Mouse (Mus musculus) liver, adult (tissue): ENCODE results near the gene Xrcc1.

Source experiments
- GATA4 ChIP-seq: IDR thresholded peaks from 2 replicates; pipeline ENCODE4 v1.6.1; 2014; ENCODE audit warnings: mild to moderate bottlenecking, low read length; ENCODE audit not compliant: insufficient replicate concordance

Xrcc1 gene

DNA sequence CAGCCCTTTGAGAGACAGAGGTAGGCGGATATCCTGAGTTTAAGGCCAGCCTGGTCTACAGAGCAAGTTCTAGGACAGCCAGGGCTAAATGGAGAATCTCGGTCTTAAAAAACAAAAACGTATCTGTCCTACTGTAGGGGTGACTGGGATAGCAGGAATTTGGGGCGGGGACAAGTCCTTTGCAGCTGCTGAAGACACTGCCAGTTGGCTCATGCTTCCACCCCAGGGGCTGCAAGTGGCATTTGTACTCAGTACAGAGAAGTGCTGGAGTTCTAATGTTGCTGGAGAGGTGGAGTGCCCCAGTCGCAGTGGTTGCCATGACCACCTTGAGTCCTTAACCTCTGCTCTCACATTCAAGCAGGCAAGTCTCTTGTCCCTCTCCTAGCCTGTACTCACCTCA is 23.3 kb upstream of the Xrcc1 start:
- TF ChIP-seq GATA4 = no peak

DNA sequence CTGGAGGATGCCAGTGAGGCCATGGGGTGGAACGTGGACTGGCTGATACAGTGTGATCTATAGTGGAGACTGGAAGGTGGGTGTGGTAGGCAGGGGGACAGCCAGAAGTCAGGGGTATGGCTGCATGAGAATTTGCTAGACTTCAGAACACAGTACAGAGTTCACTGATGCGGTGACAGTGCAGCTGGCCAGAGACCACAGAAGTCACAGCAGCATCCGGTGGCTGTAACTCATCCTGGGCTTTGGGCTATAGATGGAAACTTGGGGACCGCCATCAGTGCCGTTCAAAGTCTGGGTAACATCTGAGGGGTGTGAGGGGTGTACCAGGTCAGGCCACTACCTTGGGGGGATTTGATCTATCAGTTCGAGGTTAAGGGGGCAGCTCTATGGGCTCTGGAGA is 22.4 kb upstream of the Xrcc1 start:
- TF ChIP-seq GATA4 = no peak

DNA sequence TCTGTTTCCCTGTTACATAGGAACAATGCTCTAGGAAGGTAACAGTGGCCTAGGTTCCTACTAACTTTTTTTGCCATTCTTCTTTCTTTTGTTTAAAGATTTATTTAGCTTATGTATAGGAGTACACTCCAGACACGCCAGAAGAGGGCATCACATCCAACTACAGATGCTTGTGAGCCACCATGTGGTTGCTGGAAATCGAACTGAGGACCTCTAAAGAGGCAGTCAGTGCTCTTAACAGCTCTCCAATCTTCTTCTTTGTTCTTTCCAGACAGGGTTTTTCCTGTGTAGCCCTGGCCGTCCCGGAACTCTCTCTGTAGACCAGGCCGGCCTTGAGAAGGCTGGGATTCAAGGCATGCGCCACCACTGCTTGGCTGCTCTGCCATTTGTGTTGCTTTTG is 21.1 kb upstream of the Xrcc1 start:
- no peak for TF ChIP-seq GATA4

DNA sequence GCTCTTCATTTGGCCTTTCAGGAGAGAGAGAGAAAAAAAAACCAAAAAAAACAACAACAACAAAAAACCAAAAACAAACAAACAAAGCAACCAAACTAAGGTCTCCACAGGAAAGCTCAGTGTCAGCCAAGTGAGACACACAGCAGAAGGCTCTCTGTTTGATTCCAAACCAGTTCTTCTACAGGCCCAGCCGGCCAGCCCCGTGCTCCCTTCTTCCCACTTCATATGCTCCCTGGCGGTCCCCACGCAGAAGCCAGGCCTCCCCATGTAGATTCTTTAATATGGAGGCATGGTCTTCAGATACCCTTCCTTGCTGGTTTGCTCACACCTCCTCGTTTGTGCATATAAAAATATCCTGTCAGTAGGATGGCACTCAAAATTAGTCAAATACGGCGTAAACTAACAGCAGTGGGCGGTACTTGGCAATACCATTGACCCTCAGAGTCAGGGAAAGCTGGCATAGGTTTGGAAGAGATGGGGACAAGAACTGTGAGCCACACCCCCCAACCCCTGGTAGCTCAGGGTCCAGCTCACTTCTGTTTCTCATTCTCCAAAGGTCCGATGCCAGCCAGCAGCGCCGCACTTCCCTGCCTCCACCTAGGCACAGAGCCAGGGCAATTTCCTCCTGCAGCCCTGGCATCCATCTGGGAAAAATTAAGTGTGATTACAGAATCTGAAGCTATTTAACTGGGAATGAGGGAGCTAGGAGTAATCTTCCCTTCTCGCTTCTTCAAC is 20.2 kb upstream of the Xrcc1 start:
- TF ChIP-seq GATA4 = no peak

DNA sequence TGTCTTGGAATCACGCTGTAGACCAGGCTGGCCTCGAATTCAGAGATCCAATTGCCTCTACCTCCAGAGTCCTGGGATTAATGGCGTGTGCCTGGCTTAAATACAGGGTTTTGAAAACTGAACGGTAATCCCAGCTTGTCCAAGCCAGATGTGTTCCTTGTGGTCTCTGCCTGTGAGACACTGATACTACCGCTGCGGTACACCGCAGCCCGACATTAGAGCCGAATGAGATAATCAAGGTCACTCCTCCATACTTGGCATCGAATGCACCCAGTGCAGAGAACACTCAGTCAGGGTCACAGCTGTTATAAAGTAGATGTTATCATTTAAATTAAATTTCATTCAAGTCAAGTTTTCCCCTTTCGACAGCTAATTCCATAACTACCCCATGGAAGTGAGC is 17.2 kb upstream of the Xrcc1 start:
- no peak for TF ChIP-seq GATA4

DNA sequence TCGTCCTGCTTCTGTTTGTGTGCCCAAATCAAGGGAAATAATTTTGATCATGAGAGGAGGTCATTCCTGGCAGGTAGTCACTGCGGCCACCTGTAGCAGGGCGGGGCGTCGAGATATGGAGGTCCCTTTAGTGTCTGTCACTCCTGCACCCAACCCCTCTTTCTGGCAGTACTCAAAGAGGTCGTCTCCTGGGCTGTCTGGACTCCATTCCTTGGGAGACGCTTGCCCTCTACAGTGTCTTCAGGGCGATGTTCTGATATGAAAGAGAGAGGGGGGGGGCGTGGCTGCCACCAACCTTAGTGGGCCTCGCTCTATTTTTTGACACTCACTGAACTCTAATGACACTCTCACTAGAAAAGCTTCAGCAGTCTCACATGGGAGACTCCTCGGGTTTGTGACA is 16.5 kb upstream of the Xrcc1 start:
- no peak for TF ChIP-seq GATA4

DNA sequence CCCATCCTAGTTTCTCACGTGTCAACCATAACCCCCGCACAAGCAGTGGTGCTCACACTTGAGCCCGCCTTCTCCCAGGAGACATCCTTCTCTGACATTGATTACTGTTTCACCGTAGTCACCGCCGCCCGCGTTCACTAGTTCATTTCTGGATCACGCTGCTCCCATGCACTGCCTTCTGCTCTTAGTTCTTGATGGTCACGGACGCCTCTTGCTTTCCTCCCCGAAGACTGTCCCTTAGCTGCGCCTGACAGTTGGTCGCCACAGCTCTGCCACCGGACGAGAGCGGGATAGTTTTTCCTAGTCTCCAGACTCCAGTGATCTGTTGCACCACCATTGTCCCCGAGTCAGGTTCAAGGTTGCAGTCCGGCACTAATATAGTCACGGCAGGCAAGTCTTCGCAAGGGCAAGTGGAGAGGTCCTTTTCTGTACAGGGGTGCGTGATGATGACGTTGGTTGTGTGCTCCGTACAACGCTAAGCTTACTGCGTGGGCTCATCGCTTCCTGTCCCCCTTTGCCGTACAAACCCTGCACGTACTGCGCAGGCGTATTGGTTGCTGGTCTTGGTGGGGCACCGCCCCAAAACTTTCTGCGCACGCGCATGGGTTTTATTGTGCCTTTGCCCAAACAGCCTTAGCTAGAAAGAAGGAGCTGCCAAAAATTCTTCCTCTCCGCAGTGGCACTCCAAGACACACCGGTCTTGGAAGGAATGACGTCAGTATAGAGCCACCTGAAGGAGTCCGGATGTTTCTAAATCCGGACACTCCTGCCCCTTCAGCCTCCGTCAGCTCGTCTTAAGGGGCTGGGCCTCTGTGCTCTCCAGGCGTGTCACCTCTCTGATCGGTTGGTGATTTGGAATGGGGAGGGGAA is 15.8 kb upstream of the Xrcc1 start, which contains the start of gene Irgq:
Irgq (plus strand) TSS at position 628 of the 870 bp plus-strand sequence.
- no peak for TF ChIP-seq GATA4

DNA sequence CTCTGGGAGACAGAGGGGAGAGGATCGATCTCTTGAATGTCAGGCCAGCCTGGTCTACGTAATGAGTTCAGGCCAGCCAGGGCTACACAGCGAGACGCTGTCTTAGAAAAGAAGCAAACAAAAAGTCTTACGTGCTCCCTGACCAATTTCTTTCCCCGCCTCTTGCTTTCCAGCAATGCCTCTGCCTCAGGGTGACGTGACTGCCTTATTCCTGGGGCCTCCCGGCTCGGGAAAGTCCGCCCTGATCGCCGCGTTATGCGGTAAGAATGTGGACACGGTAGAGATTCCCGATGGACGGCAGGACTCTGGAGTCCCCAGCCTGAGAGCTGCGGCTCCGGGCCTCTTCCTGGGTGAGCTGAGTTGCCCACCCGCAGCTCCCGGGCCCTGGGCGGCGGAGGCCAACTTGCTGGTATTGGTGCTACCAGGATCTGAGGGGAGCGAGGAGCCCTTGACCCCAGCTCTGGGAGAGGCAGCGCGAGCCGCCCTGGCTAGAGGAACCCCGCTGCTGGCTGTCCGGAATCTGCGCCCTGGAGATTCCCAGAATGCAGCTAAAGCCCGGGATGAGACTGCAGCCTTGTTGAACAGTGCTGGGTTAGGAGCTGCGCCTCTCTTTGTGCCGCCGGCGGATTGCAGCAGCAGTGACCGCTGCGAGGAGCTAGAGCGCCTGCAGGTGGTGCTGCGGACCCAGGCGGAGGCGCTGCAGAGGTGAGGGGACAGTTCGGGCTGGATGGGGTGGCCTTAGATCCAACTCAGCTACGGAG is 14.7 kb upstream of the Xrcc1 start:
- no peak for TF ChIP-seq GATA4

DNA sequence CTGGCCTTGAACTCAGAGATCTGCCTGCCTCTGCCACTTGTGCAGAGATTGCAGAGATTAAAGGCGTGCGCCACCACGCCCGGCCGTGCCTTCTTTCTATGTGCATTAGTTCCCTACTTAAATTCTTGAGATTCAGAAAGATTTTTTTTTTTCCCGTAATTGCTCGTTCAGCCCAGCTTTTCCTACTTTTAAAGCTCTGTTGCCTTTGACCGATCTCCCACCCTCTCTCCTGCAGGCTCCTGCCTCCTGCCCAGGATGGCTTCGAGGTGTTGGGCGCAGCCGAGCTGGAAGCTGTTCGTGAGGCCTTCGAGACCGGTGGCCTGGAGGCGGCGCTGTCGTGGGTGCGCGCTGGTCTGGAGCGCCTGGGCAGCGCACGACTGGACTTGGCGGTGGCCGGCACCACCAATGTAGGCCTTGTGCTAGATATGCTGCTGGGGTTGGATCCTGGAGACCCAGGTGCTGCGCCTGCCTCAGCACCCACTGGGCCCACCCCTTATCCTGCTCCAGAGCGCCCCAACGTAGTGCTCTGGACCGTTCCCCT is 13.0 kb upstream of the Xrcc1 start:
- no peak for TF ChIP-seq GATA4

DNA sequence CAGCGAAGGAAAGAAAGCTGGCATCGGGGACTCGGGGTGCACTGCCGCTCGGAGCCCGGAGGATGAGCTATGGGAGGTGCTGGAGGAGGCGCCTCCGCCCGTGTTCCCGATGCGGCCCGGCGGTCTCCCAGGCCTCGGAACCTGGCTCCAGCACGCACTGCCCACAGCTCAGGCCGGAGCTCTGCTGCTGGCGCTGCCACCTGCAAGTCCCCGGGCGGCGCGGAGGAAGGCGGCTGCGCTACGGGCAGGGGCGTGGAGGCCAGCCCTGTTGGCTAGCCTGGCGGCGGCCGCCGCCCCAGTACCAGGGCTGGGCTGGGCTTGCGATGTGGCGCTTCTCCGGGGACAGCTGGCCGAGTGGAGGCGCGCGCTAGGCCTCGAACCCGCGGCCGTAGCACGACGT is 12.3 kb upstream of the Xrcc1 start:
- TF ChIP-seq GATA4 = no peak

DNA sequence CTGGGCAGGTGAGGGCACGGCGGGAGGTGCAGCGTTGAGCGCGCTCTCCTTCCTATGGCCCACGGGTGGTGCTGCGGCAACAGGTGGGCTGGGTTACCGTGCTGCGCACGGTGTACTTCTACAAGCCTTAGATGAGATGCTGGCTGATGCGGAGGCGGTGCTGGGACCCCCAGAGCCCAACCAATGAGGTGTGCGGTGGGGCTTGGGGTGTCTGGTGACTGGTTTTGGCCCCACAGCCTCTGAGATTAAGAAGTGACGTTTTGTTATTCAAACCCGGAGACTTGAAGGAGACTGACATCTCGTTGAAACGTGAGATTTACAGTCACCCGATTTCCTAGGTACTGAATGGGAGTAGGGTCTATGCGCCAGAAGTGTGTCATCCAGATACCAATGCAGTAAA is 11.8 kb upstream of the Xrcc1 start:
- no peak for TF ChIP-seq GATA4

DNA sequence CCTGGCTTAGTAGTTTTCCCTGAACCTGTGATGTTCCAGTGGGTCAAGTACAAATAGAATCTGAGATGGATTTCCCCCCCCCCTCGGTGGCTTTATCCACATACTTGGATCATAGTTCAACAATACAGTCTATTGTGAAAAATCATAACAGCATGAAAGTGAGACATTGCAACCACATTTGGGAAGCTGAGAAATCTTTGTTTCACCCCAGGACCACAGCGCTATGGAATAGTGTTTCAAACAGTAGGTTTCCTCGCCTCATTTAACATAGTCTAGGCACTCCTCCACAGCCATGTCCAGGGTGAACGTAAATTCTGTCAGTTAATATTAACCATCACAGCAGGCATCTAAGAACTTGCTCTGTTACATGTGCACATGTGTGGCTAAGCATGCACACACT is 9.0 kb upstream of the Xrcc1 start:
- no peak for TF ChIP-seq GATA4

DNA sequence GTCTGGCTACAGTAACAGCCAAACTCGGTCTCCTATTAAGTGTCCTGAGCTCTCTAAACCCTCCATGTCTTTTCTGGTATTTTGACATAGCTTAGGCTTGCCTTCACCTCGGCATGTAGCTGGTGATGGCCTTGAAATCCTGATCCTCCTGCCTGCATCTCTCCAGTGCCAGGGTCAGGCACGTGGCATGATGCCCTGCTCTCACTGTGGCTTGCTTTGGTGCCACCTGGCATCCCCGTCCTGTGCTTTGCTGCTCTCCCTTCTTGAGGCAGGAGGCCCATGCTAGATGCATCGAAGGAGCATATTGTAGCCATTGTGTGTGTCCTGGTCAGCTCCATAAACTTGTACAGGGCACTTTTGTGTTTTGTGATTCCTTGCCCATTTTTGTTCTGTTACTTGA is 8.5 kb upstream of the Xrcc1 start:
- TF ChIP-seq GATA4 = no peak

DNA sequence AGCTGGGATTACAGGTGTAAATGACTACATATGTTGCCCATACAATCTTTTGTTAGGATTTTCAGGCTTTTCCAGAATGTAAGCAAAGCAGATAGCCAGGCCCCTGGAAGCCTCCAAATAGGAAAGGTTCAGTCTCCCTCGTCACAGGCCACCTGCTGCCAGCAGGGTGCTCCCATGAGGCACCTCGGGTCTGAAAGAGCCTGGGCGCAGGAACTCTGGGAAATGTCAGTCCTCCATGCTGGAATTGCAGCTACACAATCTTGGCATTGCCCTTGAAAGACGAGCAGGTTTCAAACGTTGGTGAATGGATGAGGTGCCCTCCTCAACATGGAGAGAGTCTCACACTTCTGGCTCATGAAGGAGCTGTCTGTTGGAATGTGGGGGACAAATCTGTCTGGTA is 7.9 kb upstream of the Xrcc1 start:
- no peak for TF ChIP-seq GATA4

DNA sequence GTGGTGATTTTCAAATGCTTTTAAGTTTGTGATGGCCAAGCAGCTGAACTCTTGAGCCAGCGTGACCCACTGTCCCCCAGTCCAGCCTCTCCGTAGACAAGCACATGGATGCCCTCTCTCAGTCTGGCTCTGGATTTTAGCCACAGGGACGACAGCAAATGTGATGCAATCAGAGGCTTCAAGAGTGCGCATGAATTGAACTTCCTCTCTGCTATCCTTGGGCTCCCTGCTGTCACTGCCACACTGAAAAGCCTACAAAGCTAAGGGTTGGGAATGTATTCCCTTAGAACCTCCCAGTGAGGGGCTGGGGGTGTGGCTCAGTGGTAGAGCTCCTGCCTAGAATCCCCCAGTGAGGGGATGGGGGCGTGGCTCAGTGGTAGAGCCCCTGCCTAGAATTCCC is 7.4 kb upstream of the Xrcc1 start:
- TF ChIP-seq GATA4 = no peak

DNA sequence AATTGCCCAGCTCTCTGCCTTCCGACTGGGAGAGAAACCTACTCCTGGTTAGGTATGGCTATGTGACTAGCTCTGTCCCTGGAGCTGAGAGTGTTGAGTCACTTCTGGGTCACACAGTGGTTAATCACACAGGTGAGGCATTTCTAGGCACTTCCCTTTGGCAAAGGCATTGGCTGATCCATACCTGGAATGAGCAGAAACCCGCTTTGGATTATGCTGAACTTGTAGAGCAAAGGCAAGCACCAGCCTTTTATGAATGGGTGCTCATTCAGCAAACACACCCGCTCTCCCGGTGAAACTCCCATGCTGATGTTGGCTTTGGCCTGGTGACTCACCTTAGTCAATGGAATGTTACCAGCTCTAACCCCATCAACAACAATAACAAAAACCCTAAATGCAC is 6.4 kb upstream of the Xrcc1 start:
- TF ChIP-seq GATA4 = no peak

DNA sequence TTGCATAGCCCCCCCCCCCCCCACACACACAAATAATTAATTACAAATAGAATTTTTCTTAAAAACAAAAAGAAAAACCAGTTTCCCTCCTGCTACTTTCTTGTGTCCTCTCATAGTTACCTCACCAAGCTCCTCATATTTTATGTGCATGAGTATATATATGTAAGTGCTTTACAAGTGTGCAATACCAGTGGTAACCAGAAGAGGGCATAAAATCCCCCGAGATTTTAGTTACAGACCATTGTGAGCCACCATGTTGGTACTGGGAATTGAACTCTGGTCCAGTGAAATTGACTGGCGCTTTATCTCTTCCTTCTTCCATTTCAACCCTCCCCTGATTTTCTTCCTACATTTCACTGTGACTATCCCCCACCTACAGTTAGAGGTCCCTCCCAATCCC is 1.6 kb upstream of the Xrcc1 start:
- no peak for TF ChIP-seq GATA4
